Mouse (Mus musculus): ENCODE data around the gene Kcna3.

Gene Kcna3

GRCm38 (mm10) chr3:107035521-107036457 is at the start of gene Kcna3:
TSS of gene Kcna3 (plus strand) at chr3:107036169.
- DNase-seq (ENCODE audit: low read depth), result no peak

GRCm38 (mm10) chr3:106991334-106991733 is 44.6 kb upstream of the Kcna3 start:
- DNase-seq (ENCODE audit: low read depth), result no peak

- no peak for DNase-seq (ENCODE audit: low read depth)
These were observed 40.6 kb upstream of the Kcna3 start for GRCm38 (mm10) chr3:106995347-106995746.

GRCm38 (mm10) chr3:106996186-106996585 is 39.8 kb upstream of the Kcna3 start:
- DNase-seq (ENCODE audit: low read depth), result no peak

GRCm38 (mm10) chr3:106998370-106998769 is 37.6 kb upstream of the Kcna3 start:
- DNase-seq (ENCODE audit: low read depth), result no peak

- DNase-seq (ENCODE audit: low read depth), result no peak
These were observed 35.8 kb upstream of the Kcna3 start for GRCm38 (mm10) chr3:107000165-107000564.

GRCm38 (mm10) chr3:107002249-107003123 is 33.5 kb upstream of the Kcna3 start:
- no peak for DNase-seq (ENCODE audit: low read depth)

- no peak for DNase-seq (ENCODE audit: low read depth)
These were observed 26.5 kb upstream of the Kcna3 start for GRCm38 (mm10) chr3:107009329-107010076.

GRCm38 (mm10) chr3:107018286-107018685 is 17.7 kb upstream of the Kcna3 start:
- DNase-seq (ENCODE audit: low read depth), result no peak

GRCm38 (mm10) chr3:107031547-107031946 is 4.4 kb upstream of the Kcna3 start:
- no peak for DNase-seq (ENCODE audit: low read depth)

- DNase-seq (ENCODE audit: low read depth), result no peak
These were observed 1.2 kb upstream of the Kcna3 start for GRCm38 (mm10) chr3:107034776-107035175.

- DNase-seq (ENCODE audit: low read depth), result no peak
These were observed 580 bp downstream of the Kcna3 start for GRCm38 (mm10) chr3:107036458-107037039.

- no peak for DNase-seq (ENCODE audit: low read depth)
These were observed 1.1 kb downstream of the Kcna3 start for GRCm38 (mm10) chr3:107037105-107037504.

- no peak for DNase-seq (ENCODE audit: low read depth)
These were observed 1.7 kb downstream of the Kcna3 start for GRCm38 (mm10) chr3:107037536-107038155.

GRCm38 (mm10) chr3:107038156-107038536 is 2.2 kb downstream of the Kcna3 start:
- DNase-seq (ENCODE audit: low read depth), result no peak

GRCm38 (mm10) chr3:107038661-107039223 is 2.8 kb downstream of the Kcna3 start:
- no peak for DNase-seq (ENCODE audit: low read depth)

- DNase-seq (ENCODE audit: low read depth), result no peak
These were observed 3.3 kb downstream of the Kcna3 start for GRCm38 (mm10) chr3:107039306-107039705.

- no peak for DNase-seq (ENCODE audit: low read depth)
These were observed 4.4 kb downstream of the Kcna3 start for GRCm38 (mm10) chr3:107040408-107040807.

- no peak for DNase-seq (ENCODE audit: low read depth)
These were observed 5.7 kb downstream of the Kcna3 start for GRCm38 (mm10) chr3:107041718-107042117.

- no peak for DNase-seq (ENCODE audit: low read depth)
These were observed 25.5 kb downstream of the Kcna3 start for GRCm38 (mm10) chr3:107061468-107061867.

- DNase-seq (ENCODE audit: low read depth), result no peak
These were observed 26.8 kb downstream of the Kcna3 start for GRCm38 (mm10) chr3:107062771-107063170.
